Mouse (Mus musculus): Measurements from ENCODE around the gene Adck2. TPM values are rescaled to one million over a fixed set of nuclear protein-coding genes. Genes with fewer than 3 reads are reported as not detected.

The Adck2 gene
- total RNA-seq, 2 experiments from 2014 or later: 0.76 TPM; not detected in 1

DNA sequence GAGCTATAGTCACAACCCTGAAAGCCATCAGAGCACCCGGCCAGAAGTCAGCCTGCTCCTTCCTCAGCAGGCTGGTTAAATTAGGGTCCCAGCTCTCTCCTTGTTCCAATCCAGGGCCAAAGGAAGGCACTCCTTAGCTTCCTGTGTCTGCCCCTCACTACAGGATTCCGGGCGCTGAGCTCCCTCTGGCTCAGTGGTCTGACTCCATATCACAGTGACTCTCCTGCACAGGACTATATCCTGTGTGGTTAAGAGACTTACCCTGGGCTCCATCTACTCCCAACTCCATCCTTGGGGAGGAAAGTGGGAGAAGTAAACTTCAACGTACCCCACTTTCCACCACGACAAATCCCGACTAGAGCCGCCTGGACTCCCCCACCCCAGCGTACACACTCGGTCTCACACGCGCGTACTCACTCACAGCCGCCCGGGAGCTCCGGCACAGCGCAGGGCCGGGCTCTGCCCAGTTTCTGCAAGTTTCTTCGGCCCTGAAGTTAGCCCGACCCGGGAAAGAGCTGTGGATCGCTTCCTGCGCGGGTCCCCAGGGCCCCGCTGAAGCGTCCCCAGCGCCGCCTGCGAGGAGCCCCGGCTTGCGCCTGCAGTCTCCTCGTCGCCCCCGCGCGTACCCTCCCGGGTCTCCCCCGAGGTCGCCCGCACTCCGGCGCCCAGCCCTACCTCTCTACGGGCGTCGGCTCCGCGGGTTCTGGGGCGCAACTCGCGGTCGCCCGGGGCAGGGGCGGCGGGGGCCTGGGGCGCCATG, 16.6 kb upstream of the Adck2 start:
- ATAC-seq (replicated peaks; ENCODE audit: low FRiP score, poor library complexity, severe bottlenecking): no peak

GRCm38 (mm10) chr6:39557723-39558261, 15.9 kb upstream of the Adck2 start, which contains the start of gene Dennd2a:
Gene Dennd2a (minus strand): TSS chr6:39557867.
- ATAC-seq (replicated peaks; ENCODE audit: low FRiP score, poor library complexity, severe bottlenecking): no peak

DNA sequence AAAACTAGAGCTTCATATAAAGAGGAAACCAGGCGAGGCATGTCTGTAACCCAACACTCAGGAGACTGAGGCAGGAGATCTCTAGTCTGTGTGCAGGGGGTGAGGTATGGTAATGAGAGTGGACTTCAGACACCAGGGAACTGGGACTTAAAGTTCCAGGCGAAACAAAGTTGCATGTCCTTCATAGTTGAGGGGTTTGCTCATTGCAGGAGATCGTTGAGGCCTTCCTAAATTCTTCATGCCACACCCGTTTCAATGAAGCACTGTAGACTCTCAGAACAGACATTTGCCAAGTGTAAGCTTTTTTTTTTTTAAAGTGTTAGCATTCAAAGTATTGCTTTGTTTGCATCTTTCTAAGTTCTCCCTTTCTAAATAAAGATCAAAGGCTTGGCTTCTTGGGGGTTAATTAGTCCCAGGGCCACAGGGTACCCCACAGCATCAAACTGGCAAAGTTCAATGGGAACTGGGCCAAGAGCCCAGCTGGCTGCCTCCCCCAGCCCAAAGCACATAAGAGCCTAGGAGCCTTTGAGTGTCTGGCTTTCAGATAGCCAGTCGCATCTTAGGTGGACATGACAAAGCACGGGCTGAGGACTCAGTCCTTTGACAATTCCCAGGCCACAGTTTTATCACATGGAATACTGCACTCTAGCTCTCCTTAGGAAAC, 14.3 kb upstream of the Adck2 start:
- no peak for ATAC-seq (replicated peaks; ENCODE audit: low FRiP score, poor library complexity, severe bottlenecking)

DNA sequence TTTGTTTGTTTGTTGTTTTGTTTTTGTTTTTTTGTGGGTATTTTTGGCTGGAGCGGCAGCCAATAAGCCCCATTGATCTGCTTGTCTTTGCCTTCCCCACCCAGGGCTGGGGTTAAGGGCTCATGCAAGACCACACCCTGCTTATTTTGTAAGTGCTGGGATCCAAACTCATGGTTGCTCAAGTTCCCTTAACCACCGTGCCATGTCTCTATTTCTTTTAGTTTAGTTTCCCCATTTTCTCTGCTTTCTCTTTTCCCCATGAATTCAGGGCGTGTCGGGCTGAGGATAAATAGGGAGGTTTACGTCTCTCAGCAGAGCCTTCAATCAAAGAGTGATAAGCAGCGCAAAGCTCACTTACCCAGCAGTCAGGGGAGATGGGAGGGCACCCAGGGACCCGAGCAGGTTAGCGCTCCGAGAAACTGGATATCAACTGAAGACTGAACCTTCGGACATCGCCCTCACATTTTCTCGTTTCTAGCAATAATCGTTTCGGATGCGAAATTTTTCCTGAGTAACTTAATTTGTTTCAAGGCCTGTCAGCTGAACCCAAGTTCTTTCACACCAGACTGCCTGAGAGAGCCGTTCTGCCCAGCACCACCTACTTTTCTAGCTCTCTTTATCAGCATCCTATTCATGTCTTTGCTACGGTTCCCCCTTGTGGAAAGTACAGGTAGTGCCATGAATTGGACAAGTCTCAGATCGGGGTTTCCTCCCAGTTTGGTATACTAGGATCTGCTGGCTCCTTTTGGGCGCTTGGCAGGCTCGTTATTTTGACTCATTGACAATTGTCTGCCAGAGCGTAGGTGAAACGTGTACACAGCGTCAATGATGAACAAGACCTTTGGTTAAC, 11.3 kb upstream of the Adck2 start:
- peak; percentile 87 for ATAC-seq (replicated peaks; ENCODE audit: low FRiP score, poor library complexity, severe bottlenecking)

- no peak for ATAC-seq (replicated peaks; ENCODE audit: low FRiP score, poor library complexity, severe bottlenecking)
Measured at GRCm38 (mm10) chr6:39567528-39567927, 6.1 kb upstream of the Adck2 start.

DNA sequence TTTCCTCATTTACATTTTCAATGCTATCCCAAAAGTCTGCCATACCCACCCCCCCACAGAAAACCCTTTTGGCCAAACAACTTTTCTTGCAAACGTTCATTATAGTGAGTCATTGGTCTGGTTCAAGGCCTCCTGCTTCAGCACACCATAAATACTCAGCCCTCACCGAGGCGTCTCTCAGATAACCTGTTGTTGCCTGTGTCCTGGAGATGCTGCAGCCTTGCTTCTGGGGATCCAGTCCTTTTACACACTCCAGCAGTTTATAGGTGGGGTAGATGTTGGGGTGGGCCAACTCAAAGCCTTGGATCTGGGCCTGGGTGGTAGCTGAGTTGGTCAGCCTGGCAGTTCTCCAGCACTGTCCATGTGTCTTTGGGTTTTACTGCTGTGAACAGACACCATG, 3.2 kb upstream of the Adck2 start:
- ATAC-seq (replicated peaks; ENCODE audit: low FRiP score, poor library complexity, severe bottlenecking): no peak

DNA sequence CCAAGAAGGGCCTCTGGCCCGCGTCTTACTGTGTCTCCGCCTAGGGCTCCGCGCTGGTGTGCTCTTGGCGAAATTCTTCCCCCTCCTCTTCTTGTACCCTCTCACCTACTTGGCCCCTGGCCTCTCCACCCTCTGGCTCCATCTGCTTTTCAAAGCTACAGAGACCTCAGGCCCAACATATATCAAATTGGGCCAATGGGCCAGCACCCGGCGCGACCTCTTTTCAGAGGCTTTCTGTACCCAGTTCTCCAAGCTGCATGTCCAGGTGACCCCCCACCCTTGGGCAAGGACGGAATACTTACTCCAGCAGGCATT, 839 bp downstream of the Adck2 start:
- no peak for ATAC-seq (replicated peaks; ENCODE audit: low FRiP score, poor library complexity, severe bottlenecking)

- ATAC-seq (replicated peaks; ENCODE audit: low FRiP score, poor library complexity, severe bottlenecking): no peak
Measured at GRCm38 (mm10) chr6:39574951-39575350, 1.3 kb downstream of the Adck2 start.

DNA sequence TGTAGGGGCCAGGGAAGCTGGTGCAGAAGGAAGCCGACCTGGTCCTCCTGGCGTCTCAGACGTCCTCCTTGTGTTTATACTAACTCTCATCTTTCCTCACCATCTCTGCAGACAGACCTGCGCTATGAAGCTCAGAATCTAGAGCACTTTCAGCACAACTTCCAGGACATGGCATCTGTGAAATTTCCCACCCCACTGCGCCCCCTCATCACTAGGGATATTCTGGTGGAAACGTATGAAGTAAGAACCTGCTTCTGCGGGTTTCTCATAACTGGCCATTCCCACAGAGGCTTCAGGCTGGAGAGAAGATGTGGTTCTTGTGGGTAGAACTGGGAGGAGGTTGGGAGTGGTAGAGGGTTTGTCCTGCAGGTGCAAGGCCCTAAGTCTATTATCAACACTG, 5.9 kb downstream of the Adck2 start:
- ATAC-seq (replicated peaks; ENCODE audit: low FRiP score, poor library complexity, severe bottlenecking): no peak

DNA sequence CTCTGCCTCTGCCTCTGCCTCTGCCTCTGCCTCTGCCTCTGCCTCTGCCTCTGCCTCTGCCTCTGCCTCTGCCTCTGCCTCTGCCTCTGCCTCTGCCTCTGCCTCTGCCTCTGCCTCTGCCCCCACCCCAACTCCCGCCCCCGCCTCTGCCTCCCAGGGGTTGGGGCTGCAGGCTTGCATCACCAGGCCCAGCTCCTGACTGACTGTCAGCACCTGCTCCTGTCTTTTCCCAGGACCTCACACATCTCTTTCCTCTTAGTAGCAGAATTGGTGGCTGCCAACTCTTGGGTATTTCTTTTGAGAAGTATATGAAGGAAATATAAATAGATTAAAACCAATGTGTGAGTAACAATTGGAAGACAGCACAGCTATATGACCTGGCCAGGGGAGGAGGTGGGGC, 6.9 kb downstream of the Adck2 start:
- no peak for ATAC-seq (replicated peaks; ENCODE audit: low FRiP score, poor library complexity, severe bottlenecking)

GRCm38 (mm10) chr6:39581087-39581784, 7.6 kb downstream of the Adck2 start:
- ATAC-seq (replicated peaks; ENCODE audit: low FRiP score, poor library complexity, severe bottlenecking): peak; percentile 60; the same call in 1 of the 2 replicates

DNA sequence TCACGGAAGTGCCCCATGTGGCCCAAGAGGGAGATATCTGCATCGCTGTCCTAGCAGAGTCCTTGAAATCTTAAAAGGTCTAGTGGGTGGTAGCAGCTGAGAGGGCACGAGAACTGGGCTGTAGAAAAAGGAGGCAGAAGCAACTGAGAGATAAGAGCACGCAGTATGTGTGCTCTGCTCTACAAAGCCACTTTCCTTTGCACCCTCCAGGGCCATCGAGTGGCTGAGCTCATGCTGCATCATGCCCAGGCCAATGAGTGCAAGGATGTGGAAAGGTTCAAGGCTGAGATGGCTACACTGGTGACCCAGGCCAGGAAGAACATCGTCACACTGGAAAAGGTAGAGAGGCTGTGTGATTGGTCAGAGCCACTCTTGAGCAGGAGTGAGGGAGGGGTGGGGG, 11.8 kb downstream of the Adck2 start, which contains the start of gene Gm42420:
Gm42420 (plus strand) TSS at position 237 of the 400 bp plus-strand sequence.
- ATAC-seq (replicated peaks; ENCODE audit: low FRiP score, poor library complexity, severe bottlenecking): no peak

- ATAC-seq (replicated peaks; ENCODE audit: low FRiP score, poor library complexity, severe bottlenecking): no peak
Measured at GRCm38 (mm10) chr6:39591481-39591880, 17.8 kb downstream of the Adck2 start.

GRCm38 (mm10) chr6:39592401-39593214, 18.9 kb downstream of the Adck2 start, which contains the start of gene Ndufb2:
Gene Ndufb2 (plus strand): TSS chr6:39592574.
- ATAC-seq (replicated peaks; ENCODE audit: low FRiP score, poor library complexity, severe bottlenecking): peak; percentile 99

- no peak for ATAC-seq (replicated peaks; ENCODE audit: low FRiP score, poor library complexity, severe bottlenecking)
Measured at GRCm38 (mm10) chr6:39600851-39601250, 27.2 kb downstream of the Adck2 start.

DNA sequence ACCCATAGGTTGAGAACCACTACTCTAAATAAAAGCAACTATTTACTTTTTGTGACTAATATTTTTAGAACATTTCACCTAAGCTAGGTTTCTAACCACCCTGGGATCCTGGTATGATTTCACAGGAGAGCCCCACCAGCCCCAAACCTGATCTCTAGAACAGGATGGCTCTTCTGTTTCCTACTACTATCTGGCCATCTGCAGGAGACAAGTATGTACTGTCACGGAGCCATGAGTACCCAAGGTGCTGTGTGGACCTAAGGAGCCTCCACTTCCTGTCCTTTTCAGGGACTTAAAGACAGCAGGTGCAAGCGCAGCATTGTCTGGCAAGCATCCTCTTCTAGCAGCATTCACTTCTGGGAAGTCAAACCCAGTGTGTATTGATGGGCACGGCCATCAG, 28.2 kb downstream of the Adck2 start:
- ATAC-seq (replicated peaks; ENCODE audit: low FRiP score, poor library complexity, severe bottlenecking): no peak

DNA sequence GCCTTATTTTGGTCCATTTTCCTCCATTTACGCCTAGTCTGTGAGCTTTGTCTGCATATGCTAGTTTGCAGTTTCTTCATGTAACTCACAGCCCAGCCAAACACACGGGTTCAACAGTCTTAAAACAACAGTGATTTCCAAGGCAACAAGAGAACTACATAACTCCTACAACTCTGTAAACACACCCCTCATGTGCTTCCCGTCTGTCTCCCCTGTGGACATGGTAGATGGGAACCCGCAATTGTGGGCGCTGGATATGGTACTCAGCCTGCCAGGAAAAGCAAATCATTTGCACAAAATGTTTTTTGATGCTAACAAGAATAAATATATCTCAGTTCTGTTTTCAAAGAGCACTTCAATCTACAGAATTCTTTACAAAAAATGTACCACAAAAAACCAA, 30.9 kb downstream of the Adck2 start:
- ATAC-seq (replicated peaks; ENCODE audit: low FRiP score, poor library complexity, severe bottlenecking): no peak

GRCm38 (mm10) chr6:39606056-39606455, 32.4 kb downstream of the Adck2 start:
- no peak for ATAC-seq (replicated peaks; ENCODE audit: low FRiP score, poor library complexity, severe bottlenecking)

DNA sequence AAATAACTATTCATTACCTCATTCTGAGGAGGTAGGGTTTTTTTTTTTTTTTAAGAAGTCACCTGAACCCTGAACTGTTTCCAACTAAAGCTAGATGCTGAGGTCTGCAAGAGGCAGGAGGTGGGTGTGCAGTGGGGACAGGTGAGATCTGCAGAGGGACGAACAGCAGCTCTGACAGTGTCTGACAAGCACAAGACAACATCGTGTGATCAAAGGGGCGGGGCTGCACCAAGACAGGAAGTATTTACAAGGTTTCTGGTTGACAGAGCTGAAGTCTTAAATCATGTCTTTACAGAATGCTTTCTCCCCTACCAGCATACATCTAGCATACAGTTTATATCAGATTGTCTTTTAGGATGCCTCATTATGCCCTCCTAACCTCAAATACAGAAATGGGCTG, 33.2 kb downstream of the Adck2 start:
- no peak for ATAC-seq (replicated peaks; ENCODE audit: low FRiP score, poor library complexity, severe bottlenecking)
